Mouse (Mus musculus): Measurements from ENCODE around the gene Rtl1.

Gene Rtl1

DNA sequence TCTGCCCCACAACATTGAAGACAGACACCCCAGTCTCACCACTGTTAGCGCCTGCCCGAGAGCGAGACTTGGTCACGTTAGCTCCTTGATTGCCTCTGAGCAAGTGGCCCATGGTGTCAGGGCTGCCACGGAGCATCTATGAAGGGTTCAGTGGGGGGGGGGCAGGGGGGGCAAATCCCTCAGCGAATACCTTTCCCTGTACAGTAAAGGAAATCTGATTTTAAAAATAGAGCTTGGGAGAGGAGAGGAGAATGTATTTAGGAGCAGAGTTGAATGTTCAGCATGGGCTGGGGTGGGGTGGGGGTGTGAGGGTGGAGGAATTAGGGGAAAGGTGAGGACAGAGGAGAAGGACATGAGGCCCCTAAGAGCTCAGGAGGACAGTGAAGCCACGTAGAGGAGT is at the start of gene Rtl1:
TSS of gene Rtl1 (minus strand) at position 101 of the 400 bp plus-strand sequence.
- no peak for DNase-seq (ENCODE audit: low spot score)

DNA sequence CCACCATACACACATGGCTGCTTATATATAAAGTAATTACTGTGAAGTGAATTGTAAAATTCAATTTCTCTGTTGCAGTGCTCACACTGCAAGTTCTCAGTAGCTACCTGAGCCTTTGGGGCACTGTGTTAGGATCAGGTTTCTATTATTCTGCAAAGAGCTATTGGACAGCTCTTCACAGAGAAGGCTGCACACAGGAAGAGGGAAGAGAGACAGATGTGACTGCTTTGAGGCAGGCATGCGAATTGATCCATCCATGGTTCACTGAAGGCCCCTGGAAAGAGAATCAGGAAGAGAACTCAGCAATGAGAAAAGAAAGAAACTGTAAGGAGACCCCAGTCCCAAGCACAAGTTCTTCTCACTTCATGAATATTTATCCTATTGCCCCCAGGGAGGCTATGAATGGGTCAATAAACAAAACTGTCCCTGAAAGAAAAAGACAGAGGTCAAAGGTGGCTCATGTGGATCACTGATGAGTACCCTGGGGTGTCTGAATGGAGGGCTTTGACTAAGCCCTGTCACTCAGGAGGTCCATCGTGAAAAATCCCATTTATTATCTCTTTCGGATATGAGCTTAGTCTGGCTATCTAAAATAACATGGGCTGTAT is 40.5 kb upstream of the Rtl1 start:
- DNase-seq (ENCODE audit: low spot score), result peak; percentile 21

DNA sequence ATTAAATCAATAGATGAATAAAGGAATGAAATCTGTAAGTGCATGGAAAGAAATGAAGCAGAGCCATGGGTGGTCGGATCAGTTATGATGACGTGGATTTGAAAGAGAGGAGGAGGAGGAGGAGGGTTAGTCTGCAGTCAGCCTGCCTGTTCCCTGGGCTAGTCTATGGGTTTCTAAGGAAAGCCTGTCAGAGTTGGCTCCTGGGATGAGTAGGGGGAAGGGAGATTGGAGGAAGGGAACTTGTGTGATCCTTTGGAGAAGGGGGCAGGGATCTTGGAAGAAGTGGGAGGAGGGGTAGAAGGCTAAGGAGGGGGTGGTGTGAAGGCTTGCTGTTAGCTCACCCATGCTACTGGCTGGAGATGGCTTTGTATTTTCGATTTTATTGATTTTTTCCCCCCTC is 31.9 kb upstream of the Rtl1 start:
- no peak for DNase-seq (ENCODE audit: low spot score)

- DNase-seq (ENCODE audit: low spot score), result no peak
Measured at GRCm38 (mm10) chr12:109628887-109629286, 28.8 kb upstream of the Rtl1 start.

GRCm38 (mm10) chr12:109626910-109627309 is 26.8 kb upstream of the Rtl1 start:
- no peak for DNase-seq (ENCODE audit: low spot score)

DNA sequence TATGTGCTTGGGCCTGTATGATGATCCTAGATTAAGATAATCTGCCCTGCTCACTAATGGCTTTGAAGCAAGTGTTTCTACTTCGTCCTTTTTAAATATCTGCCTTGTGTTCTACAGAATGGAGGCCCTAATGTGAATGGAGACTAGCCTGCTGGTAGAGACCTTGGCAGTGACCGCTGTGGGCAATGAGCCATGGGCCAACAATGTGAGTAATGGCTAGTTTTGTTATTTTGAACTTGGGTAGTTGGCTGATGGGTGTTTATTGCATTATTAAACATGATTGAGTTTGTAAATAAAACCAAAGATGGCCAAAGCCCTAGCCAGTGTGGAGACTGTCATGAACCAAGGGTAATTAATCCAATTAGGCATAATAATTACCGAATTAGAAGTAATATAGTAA is 20.1 kb upstream of the Rtl1 start:
- no peak for DNase-seq (ENCODE audit: low spot score)

DNA sequence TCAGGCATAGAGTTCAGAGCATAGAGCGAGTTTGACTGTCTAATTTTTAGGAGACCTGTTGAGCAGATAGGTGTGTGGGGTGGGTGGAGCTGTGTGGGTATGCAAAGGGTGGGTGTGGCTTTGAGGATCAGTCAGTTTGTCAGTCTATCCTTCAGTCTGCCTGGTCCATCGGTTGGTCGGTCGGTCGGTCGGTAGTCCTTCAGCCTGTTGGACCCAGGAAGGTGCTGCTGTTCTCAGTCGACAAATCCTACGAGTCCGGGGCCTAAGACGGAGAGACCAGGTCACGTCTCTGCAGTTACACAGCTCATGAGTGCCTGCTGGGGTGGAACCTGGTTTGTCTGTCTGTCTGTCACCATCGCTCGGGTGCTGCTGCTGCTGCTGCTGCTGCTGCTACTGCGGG is 17.9 kb upstream of the Rtl1 start:
- DNase-seq (ENCODE audit: low spot score), result no peak

- peak; percentile 59 for DNase-seq (ENCODE audit: low spot score)
Measured at GRCm38 (mm10) chr12:109617126-109617525, 17.0 kb upstream of the Rtl1 start.

- DNase-seq (ENCODE audit: low spot score), result no peak
Measured at GRCm38 (mm10) chr12:109615371-109615770, 15.2 kb upstream of the Rtl1 start.

DNA sequence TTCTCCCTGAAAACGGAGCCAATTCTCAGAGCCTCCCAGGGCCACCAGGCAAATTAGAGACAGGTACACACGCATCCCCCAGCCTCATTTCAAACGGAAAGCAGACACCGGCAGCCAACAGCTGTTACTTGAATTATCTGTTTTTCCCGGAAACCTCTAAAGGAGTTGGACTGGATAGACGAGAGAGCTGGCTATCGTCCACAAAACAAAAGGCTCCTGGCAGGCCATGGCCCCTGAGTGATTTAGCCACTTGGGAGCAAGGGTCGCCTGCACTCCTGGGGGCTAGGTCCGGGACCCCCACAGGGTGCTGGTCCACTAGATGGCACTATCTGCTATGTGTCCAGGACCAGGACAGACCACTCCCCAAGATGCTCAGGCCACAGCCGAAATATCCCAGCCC is 14.3 kb upstream of the Rtl1 start:
- no peak for DNase-seq (ENCODE audit: low spot score)

- DNase-seq (ENCODE audit: low spot score), result peak; percentile 49
Measured at GRCm38 (mm10) chr12:109612392-109613385, 12.6 kb upstream of the Rtl1 start.

GRCm38 (mm10) chr12:109608576-109609440 is 8.7 kb upstream of the Rtl1 start:
- DNase-seq (ENCODE audit: low spot score), result peak; percentile 47

DNA sequence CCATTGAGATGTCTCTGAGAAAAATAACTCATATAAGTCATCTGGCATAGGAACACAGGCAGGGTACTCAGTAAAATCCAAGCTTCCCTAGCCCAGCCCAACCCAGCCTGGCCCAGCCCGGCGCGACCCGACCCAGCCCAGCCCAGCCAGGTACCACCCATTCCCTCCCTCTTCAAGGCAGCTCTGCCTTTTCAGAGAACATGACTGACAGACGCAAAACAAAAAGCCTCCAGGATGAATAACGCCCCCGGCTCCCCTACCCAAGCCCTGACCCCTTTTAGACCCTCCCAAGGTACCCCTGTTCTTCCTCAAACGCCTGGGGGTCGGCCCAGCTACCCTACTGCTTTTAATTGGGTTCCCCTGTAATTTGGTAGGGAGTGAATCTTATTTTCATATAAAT is 7.8 kb upstream of the Rtl1 start:
- no peak for DNase-seq (ENCODE audit: low spot score)

DNA sequence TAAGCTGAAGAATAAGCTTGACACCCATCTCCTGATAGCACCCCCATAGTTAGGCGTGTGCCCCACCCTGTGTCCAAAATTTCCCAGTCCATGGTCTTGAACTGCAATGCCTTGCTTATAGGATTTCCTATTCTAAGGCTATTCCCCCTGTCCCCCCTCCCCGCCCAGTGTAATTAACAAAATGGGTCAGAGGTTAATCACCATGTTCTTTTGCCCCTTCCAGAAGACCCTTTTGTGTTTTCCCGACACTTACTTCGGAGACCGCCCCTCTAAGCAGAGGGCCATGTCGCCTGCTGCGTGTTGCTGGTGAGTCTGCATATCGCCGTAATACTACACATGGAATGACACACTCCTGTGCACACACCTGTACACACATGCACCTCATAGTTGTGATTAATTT is 7.1 kb upstream of the Rtl1 start:
- no peak for DNase-seq (ENCODE audit: low spot score)

DNA sequence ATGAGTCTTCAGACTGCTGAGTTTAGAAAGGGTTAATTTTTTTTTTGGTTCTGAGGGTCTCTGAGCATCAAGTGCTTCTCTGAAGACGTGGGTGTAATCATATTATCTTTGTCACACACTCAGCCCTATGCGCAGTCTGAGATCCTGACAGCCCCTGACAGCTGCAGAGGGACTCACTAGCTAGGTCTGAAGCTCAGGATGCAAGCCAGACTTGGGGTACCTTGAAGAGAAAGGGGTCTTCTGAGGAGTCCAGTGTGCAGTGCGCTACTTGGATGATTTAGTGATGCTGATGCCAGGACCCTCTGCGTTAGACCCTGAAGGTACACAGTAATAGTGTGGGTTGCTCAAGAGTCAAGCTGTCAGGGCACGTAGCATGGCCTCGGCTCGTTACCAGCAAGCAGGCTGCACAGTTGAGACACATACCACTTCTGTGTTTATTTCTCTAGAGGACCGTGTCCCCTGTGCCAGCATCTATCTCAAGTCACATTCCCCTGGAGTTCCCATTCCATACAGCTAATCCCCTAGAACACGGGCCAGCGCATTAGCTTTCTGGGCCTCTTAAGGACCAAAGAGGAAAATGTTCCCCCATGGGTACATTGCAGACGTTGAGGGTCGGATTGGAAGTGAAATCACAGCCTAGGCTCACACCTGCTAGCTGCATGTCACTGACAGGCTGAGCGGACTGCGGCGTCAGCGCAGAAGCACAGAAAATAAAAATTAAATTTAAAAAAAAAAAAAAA is 5.0 kb upstream of the Rtl1 start:
- DNase-seq (ENCODE audit: low spot score), result no peak

- no peak for DNase-seq (ENCODE audit: low spot score)
Measured at GRCm38 (mm10) chr12:109598551-109599250, 1.4 kb downstream of the Rtl1 start.

GRCm38 (mm10) chr12:109596726-109597125 is 3.4 kb downstream of the Rtl1 start:
- no peak for DNase-seq (ENCODE audit: low spot score)

GRCm38 (mm10) chr12:109596232-109596631 is 3.9 kb downstream of the Rtl1 start:
- no peak for DNase-seq (ENCODE audit: low spot score)

- no peak for DNase-seq (ENCODE audit: low spot score)
Measured at GRCm38 (mm10) chr12:109595753-109596152, 4.4 kb downstream of the Rtl1 start.

- no peak for DNase-seq (ENCODE audit: low spot score)
Measured at GRCm38 (mm10) chr12:109594961-109595360, 5.2 kb downstream of the Rtl1 start.

- DNase-seq (ENCODE audit: low spot score), result no peak
Measured at GRCm38 (mm10) chr12:109582185-109582584, 17.9 kb downstream of the Rtl1 start.

Measured in retina, embryonic 14.5 days (tissue).